Mouse (Mus musculus) heart, embryonic 11.5 days (tissue): ENCODE data around the gene Ppm1d. TPM values are rescaled to one million over a fixed set of nuclear protein-coding genes. Genes with fewer than 3 reads are reported as not detected.
A peak's percentile ranks its signal among the peaks of the same experiment; 100 is the strongest.

Experiments used
- ATAC-seq: fragments of 200-750 bp; cut with Nextera tagmentation; replicated peaks from 2 replicates; pipeline ENCODE4 v1.8.0; 2017; ENCODE audit warnings: moderate library complexity; ENCODE audit not compliant: insufficient number of reproducible peaks, low FRiP score, low TSS enrichment
- H3K27ac ChIP-seq: fragments of 300-500 bp; sonication (generic); 2 replicates; pipeline ENCODE4 v1.5.1; 2014; ENCODE audit warnings: mild to moderate bottlenecking, low read depth, low read length
- H3K27me3 ChIP-seq: fragments of 300-500 bp; sonication (generic); 2 replicates; pipeline ENCODE4 v1.6.1; 2014; ENCODE audit warnings: mild to moderate bottlenecking, low read length, mixed read lengths; ENCODE audit not compliant: control insufficient read depth, insufficient read depth
- H3K36me3 ChIP-seq: fragments of 300-500 bp; sonication (generic); 2 replicates; pipeline ENCODE4 v1.6.1; 2014; ENCODE audit warnings: mild to moderate bottlenecking, low read length, moderate library complexity, mixed read lengths; ENCODE audit not compliant: control insufficient read depth, insufficient read depth
- H3K4me1 ChIP-seq: fragments of 300-500 bp; sonication (generic); 2 replicates; pipeline ENCODE4 v1.6.1; 2014; ENCODE audit warnings: low read length; ENCODE audit not compliant: control insufficient read depth, insufficient read depth
- H3K4me2 ChIP-seq: fragments of 300-500 bp; sonication (generic); 2 replicates; pipeline ENCODE4 v1.6.1; 2014; ENCODE audit warnings: mild to moderate bottlenecking, moderate library complexity
- H3K4me3 ChIP-seq: fragments of 300-500 bp; sonication (generic); 2 replicates; pipeline ENCODE4 v1.5.1; 2014; ENCODE audit warnings: low read depth, low read length
- H3K9ac ChIP-seq: fragments of 300-500 bp; sonication (generic); 2 replicates; pipeline ENCODE4 v1.6.1; 2014; ENCODE audit warnings: mild to moderate bottlenecking, low read depth, low read length, moderate library complexity
- H3K9me3 ChIP-seq: fragments of 300-500 bp; sonication (generic); replicated peaks from 2 replicates; pipeline ENCODE4 v1.6.1; 2016; ENCODE audit warnings: low read length; ENCODE audit not compliant: control insufficient read depth
- WGBS: fragments of 180-500 bp; shearing (Covaris S2); extraction: QIAGEN DNeasy Blood & Tissue Kit; methylation state at CpG from one replicate; pipeline ENCODE4 v1.1.7; 2014; ENCODE audit not compliant: insufficient replicate concordance; 5-methylcytosine and 5-hydroxymethylcytosine counted together
- polyA plus RNA-seq: library from polyadenylated mRNA; unstranded; fragments of >200 nt; fragmentation: Nextera tagmentation; extraction: Ambion mirVana; gene quantifications from 2 replicates; pipeline ENCODE4 v1.2.1, GENCODE M21; 2014

Gene Ppm1d
- polyA plus RNA-seq, 1 experiment from 2014 or later: 16.0 TPM

DNA sequence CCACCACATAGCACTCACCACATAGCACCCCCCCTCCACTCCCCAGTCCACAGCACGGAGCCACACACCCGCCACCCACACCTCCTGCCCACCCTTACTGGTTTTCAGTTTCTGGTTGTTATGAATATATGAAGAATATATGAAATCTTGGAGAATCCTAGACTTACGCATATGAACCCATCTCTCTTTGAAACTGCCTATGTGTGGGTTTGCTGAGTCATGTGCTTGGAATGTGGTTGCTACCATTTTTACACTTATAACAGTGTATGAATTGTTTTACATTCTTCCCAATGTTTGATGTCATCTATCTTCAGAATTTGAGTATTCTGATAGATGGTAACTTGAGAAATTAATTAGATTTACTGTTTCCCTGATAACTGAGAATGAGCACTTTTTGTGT lies 68.0 kb downstream of the Ppm1d start:
- no peaks in the 10 kb centered on the region for H3K9me3 ChIP-seq
- H3K4me1 ChIP-seq: no peaks in the 10 kb centered on the region
- WGBS: 81% methylated on average over 3 of the region's 3 CpGs
- no peak for ATAC-seq
- no peak overlapping the region for H3K27ac ChIP-seq
- no peaks in the 10 kb centered on the region for H3K36me3 ChIP-seq
- no peak overlapping the region for H3K4me2 ChIP-seq
- H3K9ac ChIP-seq: no peak overlapping the region
- no peak overlapping the region for H3K4me3 ChIP-seq
- no peaks in the 10 kb centered on the region for H3K27me3 ChIP-seq

- Histone ChIP-seq H3K27ac (no peak overlapping the region), H3K9ac (no peak overlapping the region), H3K4me1 (no peaks in the 10 kb centered on the region), H3K4me3 (no peak overlapping the region), H3K9me3 (no peaks in the 10 kb centered on the region), H3K36me3 (no peaks in the 10 kb centered on the region), H3K27me3 (no peaks in the 10 kb centered on the region), H3K4me2 (no peak overlapping the region)
- WGBS: 14% methylated on average over 1 of the region's 1 CpGs
- ATAC-seq: no peak
Measured at GRCm38 (mm10) chr11:85380046-85380445, 69.0 kb downstream of the Ppm1d start.

DNA sequence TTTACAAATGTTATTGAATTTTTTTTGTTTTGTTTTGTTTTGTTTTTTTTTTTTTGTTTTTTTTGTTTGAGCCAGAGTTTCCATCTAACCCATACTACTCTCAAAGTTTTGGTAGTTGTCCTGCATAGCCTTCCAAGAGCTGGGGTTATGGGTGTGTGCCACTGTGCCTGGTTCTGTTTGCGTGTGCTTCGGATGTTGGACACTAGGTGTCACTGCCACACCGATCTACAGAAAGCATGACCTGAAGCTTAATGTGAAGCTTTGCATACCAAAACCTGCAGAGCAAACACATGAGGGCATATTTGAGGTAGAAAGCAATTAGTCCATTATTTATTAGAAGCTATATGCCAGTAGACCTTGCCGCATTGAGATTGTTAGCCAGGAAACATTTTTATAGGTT lies 71.0 kb downstream of the Ppm1d start:
- no peaks in the 10 kb centered on the region for H3K9me3 ChIP-seq
- no peak overlapping the region for H3K4me2 ChIP-seq
- H3K27ac ChIP-seq: no peak overlapping the region
- H3K9ac ChIP-seq: no peak overlapping the region
- H3K4me3 ChIP-seq: no peak overlapping the region
- H3K36me3 ChIP-seq: no peaks in the 10 kb centered on the region
- H3K27me3 ChIP-seq: no peaks in the 10 kb centered on the region
- WGBS: 21% methylated on average over 4 of the region's 4 CpGs
- no peaks in the 10 kb centered on the region for H3K4me1 ChIP-seq
- no peak for ATAC-seq

GRCm38 (mm10) chr11:85383975-85384821 lies 73.2 kb downstream of the Ppm1d start:
- Histone ChIP-seq H3K36me3 (no peaks in the 10 kb centered on the region), H3K9ac (0 out of 2 replicates have a peak overlapping the region, but pooled peaks have one; percentile 34), H3K9me3 (no peaks in the 10 kb centered on the region), H3K27me3 (no peaks in the 10 kb centered on the region), H3K4me2 (no peak overlapping the region), H3K27ac (no peak overlapping the region), H3K4me3 (no peak overlapping the region), H3K4me1 (no peaks in the 10 kb centered on the region)
- 70% methylated on average over 7 of the region's 7 CpGs for WGBS
- no peak for ATAC-seq

- no peak overlapping the region for H3K4me3 ChIP-seq
- H3K9me3 ChIP-seq: no peaks in the 10 kb centered on the region
- 75% methylated on average over 12 of the region's 12 CpGs for WGBS
- no peaks in the 10 kb centered on the region for H3K36me3 ChIP-seq
- no peak overlapping the region for H3K4me2 ChIP-seq
- H3K4me1 ChIP-seq: no peaks in the 10 kb centered on the region
- no peak overlapping the region for H3K27ac ChIP-seq
- no peaks in the 10 kb centered on the region for H3K27me3 ChIP-seq
- ATAC-seq: no peak
- no peak overlapping the region for H3K9ac ChIP-seq
Measured at GRCm38 (mm10) chr11:85392179-85392863, 81.3 kb downstream of the Ppm1d start.

- WGBS: 72% methylated on average over 9 of the region's 9 CpGs
- Histone ChIP-seq H3K27ac (no peak overlapping the region), H3K36me3 (no peaks in the 10 kb centered on the region)
Measured at GRCm38 (mm10) chr11:85392864-85393220, 81.8 kb downstream of the Ppm1d start.

GRCm38 (mm10) chr11:85393990-85394389 lies 82.9 kb downstream of the Ppm1d start:
- Histone ChIP-seq H3K27me3 (no peaks in the 10 kb centered on the region), H3K9me3 (no peaks in the 10 kb centered on the region), H3K36me3 (no peaks in the 10 kb centered on the region), H3K9ac (no peak overlapping the region), H3K27ac (no peak overlapping the region), H3K4me3 (no peak overlapping the region), H3K4me2 (no peak overlapping the region), H3K4me1 (no peaks in the 10 kb centered on the region)
- ATAC-seq: no peak
- 63% methylated on average over 3 of the region's 3 CpGs for WGBS

More at GRCm38 (mm10) chr11:85392864-85393220, 81.8 kb downstream of the Ppm1d start:
- no peak overlapping the region for H3K9ac ChIP-seq
- no peak overlapping the region for H3K4me2 ChIP-seq
- H3K4me3 ChIP-seq: no peak overlapping the region
- ATAC-seq: no peak
- H3K9me3 ChIP-seq: no peaks in the 10 kb centered on the region
- H3K4me1 ChIP-seq: no peaks in the 10 kb centered on the region
- H3K27me3 ChIP-seq: no peaks in the 10 kb centered on the region

GRCm38 (mm10) chr11:85395361-85395760 lies 84.3 kb downstream of the Ppm1d start:
- H3K27ac ChIP-seq: no peak overlapping the region
- H3K4me3 ChIP-seq: no peak overlapping the region
- no peak overlapping the region for H3K4me2 ChIP-seq
- no peaks in the 10 kb centered on the region for H3K4me1 ChIP-seq
- H3K9ac ChIP-seq: no peak overlapping the region
- no peak for ATAC-seq
- H3K36me3 ChIP-seq: no peaks in the 10 kb centered on the region
- H3K27me3 ChIP-seq: no peaks in the 10 kb centered on the region
- 68% methylated on average over 7 of the region's 7 CpGs for WGBS
- H3K9me3 ChIP-seq: no peaks in the 10 kb centered on the region
